Mouse (Mus musculus): ENCODE data around the gene Prep. TPM values are rescaled to one million over a fixed set of nuclear protein-coding genes. Genes with fewer than 3 reads are reported as not detected.

Gene Prep
- polyA plus RNA-seq, 1 experiment from 2014 or later = 18.3 TPM

DNA sequence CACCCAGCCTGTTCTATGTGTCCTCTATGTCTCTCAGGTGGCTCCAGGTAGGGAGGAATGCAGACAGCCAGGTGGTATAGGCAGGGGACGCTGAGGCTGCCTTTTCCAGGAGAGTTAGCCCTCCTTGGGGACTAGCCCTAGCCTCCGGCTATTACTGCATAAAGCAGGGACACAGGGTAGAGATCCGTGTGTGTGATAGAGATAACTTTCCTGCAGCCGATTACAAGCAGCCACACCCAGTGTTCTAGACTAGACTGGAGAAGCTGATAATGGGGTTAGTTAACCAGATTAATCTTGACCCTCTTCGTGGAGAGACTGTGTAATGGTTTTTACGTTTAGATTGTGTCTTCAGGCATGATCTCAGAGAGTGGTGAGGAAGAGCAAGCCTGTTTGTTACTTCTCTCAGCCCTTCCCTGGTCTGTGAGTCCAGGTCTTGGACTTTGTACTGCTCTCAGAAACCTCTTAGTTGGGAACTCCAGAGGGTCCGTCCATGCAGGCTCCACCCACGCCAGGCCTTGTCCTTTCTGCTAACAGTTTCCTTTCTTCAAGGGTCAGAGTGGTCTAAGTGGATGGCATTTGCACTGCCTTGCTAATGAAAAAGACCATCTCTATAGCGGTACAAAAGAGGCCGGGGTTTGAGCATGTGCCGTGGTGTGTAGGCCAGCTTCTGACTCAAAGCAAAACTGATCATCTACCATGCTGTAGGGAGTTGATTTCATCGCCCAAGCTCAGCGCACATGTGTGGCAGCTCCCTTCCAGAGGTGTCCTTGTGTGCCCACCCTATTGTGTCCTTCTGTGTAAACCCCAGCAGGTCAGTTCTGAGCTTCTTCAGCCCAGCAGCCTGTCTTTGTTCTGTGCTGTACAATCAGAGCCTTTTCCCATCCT is 4.2 kb downstream of the Prep start:
- Histone ChIP-seq H3K9me3 (ENCODE audit: control insufficient read depth, low read length) (no peaks in the 10 kb centered on the region), H3K4me2 (ENCODE audit: low read depth, low read length) (no peak overlapping the region), H3K27ac (ENCODE audit: low read depth, low read length) (no peak overlapping the region), H3K36me3 (ENCODE audit: control insufficient read depth, insufficient read depth, low read length) (no peaks in the 10 kb centered on the region), H3K4me1 (ENCODE audit: control insufficient read depth, insufficient read depth, low read length) (peaks cover 7% of the 10 kb centered on the region; the same call in 1 of the 2 replicates), H3K4me3 (ENCODE audit: low read depth, low read length) (no peak overlapping the region), H3K9ac (replicated peaks; ENCODE audit: low read depth, low read length) (no peak overlapping the region), H3K27me3 (ENCODE audit: control insufficient read depth, insufficient read depth, low read length) (no peaks in the 10 kb centered on the region)
- 84% methylated on average over 13 of the region's 13 CpGs for WGBS
- no peak for ATAC-seq (ENCODE audit: low read depth)

DNA sequence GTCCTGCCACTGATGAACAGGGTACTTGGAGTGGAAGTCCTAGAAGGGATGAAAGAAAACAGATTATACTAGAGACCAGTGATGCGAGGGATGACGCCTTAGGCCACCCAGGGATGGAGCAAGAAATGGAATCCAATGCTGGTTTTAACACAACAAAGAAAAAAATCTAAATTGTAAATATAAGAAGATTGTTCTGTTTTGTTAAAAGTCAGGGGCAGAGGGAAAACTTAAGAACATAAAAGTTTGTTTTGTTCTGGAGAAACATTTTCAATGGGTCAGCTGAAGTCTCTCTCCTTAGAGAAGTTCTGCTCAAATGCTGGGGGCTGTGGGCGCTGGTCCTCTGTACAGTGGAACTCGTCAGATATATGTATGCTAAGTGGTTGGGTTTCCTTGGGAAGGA is 5.3 kb downstream of the Prep start:
- H3K27ac ChIP-seq (ENCODE audit: low read depth, low read length) = no peak overlapping the region
- no peaks in the 10 kb centered on the region for H3K36me3 ChIP-seq (ENCODE audit: control insufficient read depth, insufficient read depth, low read length)
- no peak overlapping the region for H3K9ac ChIP-seq (replicated peaks; ENCODE audit: low read depth, low read length)
- 90% methylated on average over 4 of the region's 4 CpGs for WGBS
- H3K4me2 ChIP-seq (ENCODE audit: low read depth, low read length) = no peak overlapping the region
- H3K4me3 ChIP-seq (ENCODE audit: low read depth, low read length) = no peak overlapping the region
- H3K27me3 ChIP-seq (ENCODE audit: control insufficient read depth, insufficient read depth, low read length) = no peaks in the 10 kb centered on the region
- ATAC-seq (ENCODE audit: low read depth) = no peak
- no peaks in the 10 kb centered on the region for H3K9me3 ChIP-seq (ENCODE audit: control insufficient read depth, low read length)
- peaks cover 4% of the 10 kb centered on the region; the same call in 1 of the 2 replicates for H3K4me1 ChIP-seq (ENCODE audit: control insufficient read depth, insufficient read depth, low read length)

DNA sequence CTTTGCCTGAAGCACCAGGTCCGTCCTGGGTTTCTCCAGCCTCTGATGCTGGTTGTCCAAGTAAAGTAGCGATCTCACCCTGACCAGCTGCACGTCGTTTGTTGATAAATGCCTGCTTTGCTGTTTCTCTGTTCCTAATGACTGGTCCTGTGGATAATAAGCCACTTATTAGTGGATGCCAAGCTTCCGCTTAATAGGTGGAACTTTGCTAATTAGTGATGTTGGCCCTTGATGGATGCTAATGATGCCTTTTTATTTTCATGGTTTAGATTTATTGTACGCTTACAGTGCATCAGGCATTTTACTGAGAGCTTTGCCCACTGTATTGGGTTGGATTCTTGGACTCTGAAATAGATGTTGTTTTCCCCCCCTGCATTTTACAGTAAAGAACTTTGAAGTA is 7.5 kb downstream of the Prep start:
- Histone ChIP-seq H3K4me2 (ENCODE audit: low read depth, low read length) (no peak overlapping the region), H3K4me1 (ENCODE audit: control insufficient read depth, insufficient read depth, low read length) (no peaks in the 10 kb centered on the region), H3K4me3 (ENCODE audit: low read depth, low read length) (no peak overlapping the region), H3K27me3 (ENCODE audit: control insufficient read depth, insufficient read depth, low read length) (no peaks in the 10 kb centered on the region), H3K36me3 (ENCODE audit: control insufficient read depth, insufficient read depth, low read length) (no peaks in the 10 kb centered on the region), H3K9me3 (ENCODE audit: control insufficient read depth, low read length) (no peaks in the 10 kb centered on the region), H3K27ac (ENCODE audit: low read depth, low read length) (no peak overlapping the region), H3K9ac (replicated peaks; ENCODE audit: low read depth, low read length) (no peak overlapping the region)
- no peak for ATAC-seq (ENCODE audit: low read depth)
- 73% methylated on average over 6 of the region's 6 CpGs for WGBS

DNA sequence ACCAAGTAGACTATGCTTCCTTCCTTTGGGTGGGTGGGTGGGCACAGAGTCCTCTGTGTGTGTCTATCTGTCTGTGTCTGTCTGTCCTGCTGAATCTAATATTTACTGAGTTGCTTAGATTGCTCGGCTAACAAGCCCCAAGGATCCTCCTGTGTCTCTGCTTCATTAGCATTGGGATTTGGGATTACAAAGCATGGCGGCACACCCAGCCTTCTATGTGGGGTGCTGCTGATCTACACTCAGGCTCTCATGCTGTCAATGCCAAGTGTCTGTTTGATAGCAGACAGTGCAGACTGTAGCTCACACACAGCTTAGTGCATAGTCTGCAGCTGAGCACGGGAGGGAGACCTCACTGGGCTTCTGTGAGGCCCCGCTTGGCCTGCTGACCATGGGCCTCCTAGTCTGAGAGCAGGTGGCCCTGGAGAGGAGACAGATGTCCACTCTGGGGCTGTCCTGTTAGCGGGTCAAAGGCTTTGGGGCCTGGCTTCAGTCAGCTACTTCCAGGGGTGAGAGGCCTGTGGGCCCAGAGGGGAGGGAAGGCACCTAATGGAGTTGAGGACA is 8.6 kb downstream of the Prep start:
- no peak for ATAC-seq (ENCODE audit: low read depth)
- H3K9ac ChIP-seq (replicated peaks; ENCODE audit: low read depth, low read length) = no peak overlapping the region

DNA sequence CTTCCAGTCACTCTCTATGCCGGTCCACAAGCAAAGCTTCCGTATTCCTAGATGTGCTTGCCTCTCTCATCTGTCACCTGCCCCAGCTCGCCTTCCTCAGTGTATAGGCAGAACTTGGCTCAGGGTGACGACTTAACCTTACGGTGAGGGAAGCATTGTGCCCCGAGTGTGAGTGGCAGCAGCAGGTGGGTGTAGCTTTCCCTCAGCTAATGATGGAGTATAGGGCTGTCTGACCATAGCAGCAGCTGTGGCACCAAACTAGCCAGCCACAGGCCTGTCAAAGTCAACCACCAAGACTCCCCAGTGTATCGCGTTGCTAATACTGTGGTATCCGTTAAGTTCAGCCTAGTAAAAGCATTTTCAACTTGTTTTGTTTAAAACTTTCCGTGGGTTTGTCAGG is 9.6 kb downstream of the Prep start:
- Histone ChIP-seq H3K4me3 (ENCODE audit: low read depth, low read length) (no peak overlapping the region), H3K4me2 (ENCODE audit: low read depth, low read length) (no peak overlapping the region), H3K27ac (ENCODE audit: low read depth, low read length) (no peak overlapping the region), H3K9me3 (ENCODE audit: control insufficient read depth, low read length) (no peaks in the 10 kb centered on the region), H3K4me1 (ENCODE audit: control insufficient read depth, insufficient read depth, low read length) (no peaks in the 10 kb centered on the region), H3K9ac (replicated peaks; ENCODE audit: low read depth, low read length) (no peak overlapping the region), H3K36me3 (ENCODE audit: control insufficient read depth, insufficient read depth, low read length) (no peaks in the 10 kb centered on the region), H3K27me3 (ENCODE audit: control insufficient read depth, insufficient read depth, low read length) (no peaks in the 10 kb centered on the region)
- 89% methylated on average over 10 of the region's 10 CpGs for WGBS
- no peak for ATAC-seq (ENCODE audit: low read depth)

More for the DNA sequence above, 8.6 kb downstream of the Prep start:
- Histone ChIP-seq H3K27ac (ENCODE audit: low read depth, low read length) (no peak overlapping the region), H3K4me2 (ENCODE audit: low read depth, low read length) (no peak overlapping the region), H3K4me3 (ENCODE audit: low read depth, low read length) (no peak overlapping the region), H3K4me1 (ENCODE audit: control insufficient read depth, insufficient read depth, low read length) (no peaks in the 10 kb centered on the region), H3K27me3 (ENCODE audit: control insufficient read depth, insufficient read depth, low read length) (no peaks in the 10 kb centered on the region), H3K9me3 (ENCODE audit: control insufficient read depth, low read length) (no peaks in the 10 kb centered on the region), H3K36me3 (ENCODE audit: control insufficient read depth, insufficient read depth, low read length) (no peaks in the 10 kb centered on the region)
- WGBS = 78% methylated on average over 5 of the region's 5 CpGs

DNA sequence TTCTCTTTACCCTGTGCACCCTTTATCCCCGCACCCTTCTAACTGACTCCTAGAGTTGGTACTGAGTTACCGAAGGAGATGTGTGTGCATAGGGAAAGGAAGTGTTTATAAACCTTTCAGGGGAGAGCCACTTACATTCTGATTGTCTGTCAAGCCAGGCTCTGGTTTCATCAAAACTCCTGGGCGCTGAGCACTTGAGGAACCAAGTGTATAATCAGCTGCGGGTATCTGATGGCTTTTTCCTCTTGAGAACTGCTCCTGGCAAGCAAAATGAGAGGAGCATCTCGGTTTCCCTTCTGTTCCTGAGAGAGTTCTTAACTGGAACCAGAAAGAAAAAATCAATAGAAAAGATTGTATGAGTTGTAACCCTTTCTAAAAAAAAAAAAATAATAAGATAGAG is 10.3 kb downstream of the Prep start:
- Histone ChIP-seq H3K9me3 (ENCODE audit: control insufficient read depth, low read length) (no peaks in the 10 kb centered on the region), H3K27me3 (ENCODE audit: control insufficient read depth, insufficient read depth, low read length) (no peaks in the 10 kb centered on the region), H3K9ac (replicated peaks; ENCODE audit: low read depth, low read length) (no peak overlapping the region), H3K27ac (ENCODE audit: low read depth, low read length) (no peak overlapping the region), H3K4me2 (ENCODE audit: low read depth, low read length) (no peak overlapping the region), H3K4me3 (ENCODE audit: low read depth, low read length) (no peak overlapping the region), H3K36me3 (ENCODE audit: control insufficient read depth, insufficient read depth, low read length) (no peaks in the 10 kb centered on the region), H3K4me1 (ENCODE audit: control insufficient read depth, insufficient read depth, low read length) (no peaks in the 10 kb centered on the region)
- 77% methylated on average over 5 of the region's 5 CpGs for WGBS
- ATAC-seq (ENCODE audit: low read depth) = no peak; the same call in 1 of the 2 replicates

DNA sequence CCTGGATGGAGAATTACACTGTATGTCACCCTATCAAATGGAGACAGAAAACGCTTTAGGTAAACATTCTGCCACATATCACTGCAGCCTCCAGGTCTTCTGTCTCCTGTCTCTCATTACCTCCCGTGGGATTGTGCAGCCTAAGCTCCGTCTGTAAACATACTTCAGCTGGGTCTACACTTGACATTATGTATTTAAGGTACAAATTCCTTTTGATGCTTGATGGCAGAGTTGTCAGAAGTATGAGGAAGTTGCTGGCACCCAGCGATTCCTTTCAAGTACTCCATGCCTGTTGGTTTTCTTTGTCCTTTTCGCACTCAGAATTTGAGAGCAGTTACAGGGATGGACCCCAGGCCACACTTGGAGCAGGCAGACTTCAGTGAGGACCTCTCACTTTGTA is 12.8 kb downstream of the Prep start:
- Histone ChIP-seq H3K4me1 (ENCODE audit: control insufficient read depth, insufficient read depth, low read length) (peaks cover 8% of the 10 kb centered on the region; the same call in 1 of the 2 replicates), H3K9me3 (ENCODE audit: control insufficient read depth, low read length) (no peaks in the 10 kb centered on the region), H3K4me3 (ENCODE audit: low read depth, low read length) (no peak overlapping the region), H3K27me3 (ENCODE audit: control insufficient read depth, insufficient read depth, low read length) (no peaks in the 10 kb centered on the region), H3K27ac (ENCODE audit: low read depth, low read length) (no peak overlapping the region), H3K4me2 (ENCODE audit: low read depth, low read length) (no peak overlapping the region), H3K9ac (replicated peaks; ENCODE audit: low read depth, low read length) (no peak overlapping the region), H3K36me3 (ENCODE audit: control insufficient read depth, insufficient read depth, low read length) (no peaks in the 10 kb centered on the region)
- WGBS = 82% methylated on average over 5 of the region's 5 CpGs
- ATAC-seq (ENCODE audit: low read depth) = no peak

DNA sequence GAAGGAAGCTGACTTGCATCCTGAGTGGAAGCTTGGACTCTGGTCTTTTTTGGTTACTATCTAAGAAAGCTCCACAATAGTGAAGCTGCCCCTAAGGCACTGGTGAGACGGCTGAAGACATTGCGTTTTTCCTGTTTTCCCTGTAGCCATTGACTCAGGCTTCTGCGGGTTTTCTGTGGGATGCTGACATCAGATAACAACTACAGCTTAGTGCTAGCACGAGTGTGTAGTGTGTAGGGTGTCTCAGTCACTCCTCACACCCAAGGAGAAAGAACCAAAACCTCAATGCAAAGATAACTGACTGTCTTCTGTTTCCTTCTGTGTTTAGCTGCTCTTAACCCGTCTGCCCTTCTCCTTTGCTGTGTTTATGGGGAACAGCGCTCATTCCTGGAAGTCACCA is 13.5 kb downstream of the Prep start:
- 87% methylated on average over 6 of the region's 6 CpGs for WGBS
- H3K27me3 ChIP-seq (ENCODE audit: control insufficient read depth, insufficient read depth, low read length) = no peaks in the 10 kb centered on the region
- no peak overlapping the region for H3K9ac ChIP-seq (replicated peaks; ENCODE audit: low read depth, low read length)
- H3K36me3 ChIP-seq (ENCODE audit: control insufficient read depth, insufficient read depth, low read length) = no peaks in the 10 kb centered on the region
- ATAC-seq (ENCODE audit: low read depth) = no peak
- H3K9me3 ChIP-seq (ENCODE audit: control insufficient read depth, low read length) = no peaks in the 10 kb centered on the region
- no peak overlapping the region for H3K4me3 ChIP-seq (ENCODE audit: low read depth, low read length)
- no peak overlapping the region for H3K4me2 ChIP-seq (ENCODE audit: low read depth, low read length)
- H3K4me1 ChIP-seq (ENCODE audit: control insufficient read depth, insufficient read depth, low read length) = peaks cover 8% of the 10 kb centered on the region; the same call in 1 of the 2 replicates
- H3K27ac ChIP-seq (ENCODE audit: low read depth, low read length) = no peak overlapping the region

DNA sequence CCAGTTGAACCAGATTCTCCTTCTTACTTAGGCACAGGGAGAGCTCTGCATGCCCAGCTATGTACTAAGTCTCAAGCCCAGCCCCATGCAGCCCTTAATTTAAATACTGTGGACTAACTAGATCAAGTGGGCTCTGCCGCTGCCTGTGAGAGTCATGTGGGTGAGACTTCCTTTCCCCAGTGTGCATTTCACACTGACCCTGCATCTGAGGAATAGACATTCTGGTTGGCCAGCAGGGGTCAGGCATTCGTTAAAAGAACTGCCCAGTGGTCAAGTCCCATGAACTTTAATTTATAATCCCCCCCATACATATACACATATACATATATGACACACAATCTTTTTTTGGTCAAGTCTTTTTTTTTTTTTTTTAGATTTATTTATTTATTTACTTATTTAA is 15.7 kb downstream of the Prep start:
- 71% methylated on average over 2 of the region's 2 CpGs for WGBS
- Histone ChIP-seq H3K9me3 (ENCODE audit: control insufficient read depth, low read length) (no peaks in the 10 kb centered on the region), H3K4me2 (ENCODE audit: low read depth, low read length) (no peak overlapping the region), H3K4me1 (ENCODE audit: control insufficient read depth, insufficient read depth, low read length) (peaks cover 8% of the 10 kb centered on the region; the same call in 1 of the 2 replicates), H3K9ac (replicated peaks; ENCODE audit: low read depth, low read length) (no peak overlapping the region), H3K4me3 (ENCODE audit: low read depth, low read length) (no peak overlapping the region), H3K36me3 (ENCODE audit: control insufficient read depth, insufficient read depth, low read length) (no peaks in the 10 kb centered on the region), H3K27me3 (ENCODE audit: control insufficient read depth, insufficient read depth, low read length) (no peaks in the 10 kb centered on the region), H3K27ac (ENCODE audit: low read depth, low read length) (no peak overlapping the region)
- ATAC-seq (ENCODE audit: low read depth) = no peak
